Mouse (Mus musculus): Measurements from ENCODE around the gene Arl5b.

Gene Arl5b

DNA sequence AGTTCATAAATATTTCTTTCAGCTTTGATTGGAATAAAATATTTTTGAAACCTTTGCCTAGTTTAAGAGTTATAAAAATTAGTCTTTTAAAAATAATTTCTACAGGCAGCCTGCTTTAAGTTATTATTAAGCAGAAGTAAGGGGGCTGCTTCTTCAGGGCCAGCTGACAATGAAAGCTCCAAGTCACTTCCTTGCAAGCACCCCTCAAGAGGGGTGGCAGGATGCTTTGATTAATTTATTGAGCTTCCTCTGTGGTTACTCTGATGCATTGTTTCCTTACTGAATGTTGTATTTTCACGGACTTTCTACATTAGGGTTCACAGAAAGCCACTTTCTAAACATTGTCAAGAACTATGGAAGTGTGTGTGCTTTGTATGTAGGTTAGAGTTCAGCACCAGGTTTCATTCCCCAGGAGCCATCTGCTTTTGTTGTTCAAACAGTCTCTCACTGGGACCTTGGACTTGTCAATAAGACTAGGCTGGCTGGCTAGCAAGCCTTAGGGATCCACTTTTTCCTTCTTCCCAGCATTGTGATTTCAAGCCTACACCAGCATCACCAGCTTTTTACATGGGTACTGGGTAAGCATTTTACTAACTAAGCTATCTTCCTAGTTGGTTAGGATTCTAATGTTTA lies 62.7 kb downstream of the Arl5b start:
- DNase-seq (ENCODE audit: low read depth, low spot score), result no peak

DNA sequence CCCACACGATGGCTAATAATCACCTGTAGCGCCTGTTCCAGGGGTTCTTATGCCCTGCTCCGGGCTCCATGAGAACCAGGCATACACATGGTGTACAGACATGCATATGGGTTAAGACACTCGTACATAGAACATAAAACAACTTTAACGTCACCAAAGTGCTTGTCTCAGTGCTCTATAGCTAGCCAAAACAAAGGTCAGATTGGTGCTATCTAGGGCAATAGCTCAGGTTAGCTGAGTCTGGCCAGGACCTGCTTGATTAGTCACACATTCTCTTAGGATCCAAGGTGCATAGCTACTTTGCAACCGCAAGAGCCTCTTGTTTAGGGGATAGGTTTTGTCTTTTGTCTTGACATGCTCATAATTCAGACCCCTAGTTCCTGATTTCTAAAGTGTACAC lies 63.5 kb downstream of the Arl5b start:
- DNase-seq (ENCODE audit: low read depth, low spot score), result no peak

- no peak for DNase-seq (ENCODE audit: low read depth, low spot score)
Measured at GRCm38 (mm10) chr2:15121217-15121680, 72.1 kb downstream of the Arl5b start.

Measured in retina, postnatal 7 days (tissue).